Mouse (Mus musculus) skeletal muscle tissue, adult 2 months (tissue): ENCODE results near the gene Trappc10.

Source experiments
- DNase-seq: peaks from one replicate; pipeline ENCODE4 v3.0.0-alpha.2; 2012; ENCODE audit warnings: low read depth, low spot score

Gene Trappc10

GRCm38 (mm10) chr10:78244438-78245224, at the start of gene Trappc10:
Gene Trappc10, minus strand, starts transcription at chr10:78244641.
- DNase-seq = peak; percentile 79

DNA sequence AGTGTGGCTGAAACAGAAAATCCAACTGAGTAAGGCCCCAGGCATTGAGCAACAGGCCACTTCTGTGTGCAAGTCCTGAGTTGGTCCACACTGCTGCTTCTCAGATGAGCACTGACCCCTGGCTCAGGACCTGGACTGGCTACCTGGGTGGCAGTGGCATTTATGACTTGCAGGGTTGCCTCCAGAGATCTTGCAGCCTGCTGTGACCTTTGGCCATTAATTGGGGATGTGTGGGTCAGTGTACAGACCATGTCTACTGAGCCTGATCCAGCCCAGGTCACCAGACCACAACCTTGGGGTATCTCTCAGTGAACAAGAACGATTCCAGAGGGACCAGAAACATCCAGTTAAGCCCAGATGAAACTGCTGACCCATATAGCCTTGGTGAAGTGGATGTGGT, 49.1 kb upstream of the Trappc10 start:
- DNase-seq = no peak

GRCm38 (mm10) chr10:78292381-78292780, 47.9 kb upstream of the Trappc10 start:
- DNase-seq = no peak

DNA sequence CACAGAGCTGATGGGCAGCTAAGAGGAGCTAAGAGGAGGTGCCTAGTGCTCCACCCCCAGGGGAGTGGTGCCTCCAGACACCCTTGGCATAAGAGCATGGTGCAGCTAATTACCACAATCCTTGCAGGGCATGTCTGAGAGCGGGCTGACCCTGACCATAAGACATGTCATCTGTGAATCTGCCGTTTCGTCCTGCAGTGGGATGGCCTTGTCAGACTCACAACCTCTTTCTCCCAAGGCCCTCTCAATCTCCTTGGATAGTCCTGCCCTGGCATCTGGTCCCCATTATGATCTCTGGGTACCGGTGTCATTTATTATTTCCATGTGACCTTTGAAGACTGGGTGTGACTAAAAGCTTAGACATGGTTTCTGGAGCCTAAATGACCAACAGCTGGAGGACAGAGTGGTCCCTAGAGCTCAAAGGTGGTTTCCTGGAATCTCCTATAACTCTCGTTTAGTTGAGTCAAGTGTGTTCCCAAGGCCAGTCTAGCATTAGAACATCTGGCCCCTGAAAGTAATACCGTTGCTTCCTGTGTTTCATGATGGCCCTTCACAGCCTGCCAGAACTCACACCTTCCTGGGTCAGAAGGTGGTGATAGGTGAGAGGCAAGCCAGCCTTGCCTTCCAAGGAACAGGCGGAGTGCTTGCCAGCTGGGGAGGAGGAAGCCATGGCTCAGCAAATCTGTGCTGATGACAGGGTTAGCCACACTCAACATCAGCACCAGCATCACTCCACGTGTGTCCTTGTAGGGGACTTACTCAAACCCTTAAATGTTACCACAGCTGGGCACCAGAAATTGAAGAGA, 46.5 kb upstream of the Trappc10 start:
- no peak for DNase-seq

DNA sequence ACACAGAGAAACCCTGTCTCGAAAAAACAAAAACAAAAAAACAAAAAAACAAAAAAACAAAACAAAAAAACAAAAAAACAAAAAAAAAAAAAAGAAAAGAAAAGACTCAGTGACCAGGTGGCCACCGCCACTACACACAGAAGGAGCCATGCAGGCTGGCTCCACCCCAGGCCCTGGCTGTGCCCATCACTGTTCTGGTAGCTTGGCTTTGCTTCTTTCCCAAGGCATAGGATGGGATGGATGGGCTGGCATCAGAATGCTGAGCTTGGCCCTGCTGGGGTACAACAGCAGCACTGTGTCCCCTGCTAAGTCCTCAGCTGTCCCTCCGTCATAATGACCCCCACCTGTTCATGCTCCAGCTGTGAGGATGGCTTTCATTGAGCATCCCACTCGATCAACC, 44.5 kb upstream of the Trappc10 start:
- no peak for DNase-seq

- no peak for DNase-seq
Measured at GRCm38 (mm10) chr10:78288135-78288534, 43.7 kb upstream of the Trappc10 start.

DNA sequence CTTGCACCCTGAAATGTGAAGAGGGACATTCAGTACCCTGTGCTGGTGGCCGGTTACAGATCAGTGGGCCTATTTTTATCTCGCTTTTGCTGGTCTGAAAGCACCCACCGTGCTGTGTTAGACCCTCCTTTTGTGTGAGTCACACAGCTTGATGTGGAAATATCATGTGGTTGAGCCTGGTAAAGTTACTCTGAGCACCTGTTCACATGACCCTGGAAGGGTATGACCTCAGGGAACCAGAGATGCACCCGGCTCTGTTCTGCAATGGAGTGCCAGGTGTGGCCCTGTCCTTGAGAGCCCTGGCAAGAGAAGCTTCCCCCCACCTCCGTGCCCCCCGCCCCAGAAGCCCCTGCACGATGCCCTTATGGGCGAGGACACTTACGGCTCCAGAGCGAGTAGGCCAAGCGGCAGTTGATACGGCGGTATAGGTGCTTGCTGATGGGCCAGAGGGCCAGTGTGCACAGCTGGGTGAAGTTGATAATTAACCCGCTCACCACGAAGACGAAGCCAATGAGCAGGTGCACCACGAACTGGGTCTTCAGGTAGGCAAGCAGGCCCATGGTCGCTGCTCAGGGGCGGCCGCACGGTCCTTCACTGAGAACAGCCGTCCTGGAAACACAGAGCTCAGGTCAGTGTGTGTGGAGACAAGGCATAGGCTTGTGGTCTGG, 43.2 kb upstream of the Trappc10 start:
- peak; percentile 30 for DNase-seq

DNA sequence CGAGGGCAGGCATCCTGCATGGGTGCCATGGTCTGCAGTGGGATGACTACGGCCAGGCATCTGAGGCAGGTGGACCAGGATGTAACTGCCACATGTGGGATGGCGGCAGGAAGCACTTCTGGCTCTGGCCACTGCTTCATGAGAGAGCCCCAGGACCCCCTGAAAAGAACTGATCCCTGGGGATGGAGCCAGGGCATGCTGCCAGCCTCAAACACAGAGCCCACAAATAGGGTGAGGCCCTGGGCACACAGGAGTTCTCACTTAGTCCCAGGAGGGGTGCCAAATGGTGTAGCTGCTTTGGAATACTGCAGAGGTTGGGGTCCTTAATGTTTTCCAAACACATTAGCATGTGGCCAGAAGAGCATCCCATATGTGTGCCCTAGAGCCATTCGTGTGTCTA, 41.5 kb upstream of the Trappc10 start:
- no peak for DNase-seq

- DNase-seq = no peak
Measured at GRCm38 (mm10) chr10:78285409-78285808, 41.0 kb upstream of the Trappc10 start.

GRCm38 (mm10) chr10:78284812-78285211, 40.4 kb upstream of the Trappc10 start:
- no peak for DNase-seq

DNA sequence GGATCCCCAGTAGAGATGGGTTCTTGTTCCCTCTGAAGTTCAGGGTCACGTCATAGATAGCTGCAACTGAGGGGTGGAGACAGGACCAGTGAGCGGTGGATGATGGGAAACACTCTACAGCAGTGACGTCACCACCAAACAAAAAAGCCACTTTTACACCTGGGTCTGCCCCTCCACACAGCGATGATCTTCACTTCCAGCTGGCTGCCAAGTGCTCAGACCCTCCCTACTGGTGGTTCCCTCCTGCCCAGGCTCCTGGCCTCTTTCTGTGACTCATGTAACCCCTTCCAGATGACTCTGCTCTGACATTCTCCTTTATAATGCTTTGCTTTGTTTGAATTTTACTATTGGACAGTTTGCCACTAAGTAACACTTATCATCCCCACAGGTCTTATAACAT, 38.0 kb upstream of the Trappc10 start:
- no peak for DNase-seq

GRCm38 (mm10) chr10:78280486-78280885, 36.0 kb upstream of the Trappc10 start:
- DNase-seq = no peak

GRCm38 (mm10) chr10:78279210-78279609, 34.8 kb upstream of the Trappc10 start:
- DNase-seq = peak; percentile 52

- no peak for DNase-seq
Measured at GRCm38 (mm10) chr10:78277835-78278234, 33.4 kb upstream of the Trappc10 start.

DNA sequence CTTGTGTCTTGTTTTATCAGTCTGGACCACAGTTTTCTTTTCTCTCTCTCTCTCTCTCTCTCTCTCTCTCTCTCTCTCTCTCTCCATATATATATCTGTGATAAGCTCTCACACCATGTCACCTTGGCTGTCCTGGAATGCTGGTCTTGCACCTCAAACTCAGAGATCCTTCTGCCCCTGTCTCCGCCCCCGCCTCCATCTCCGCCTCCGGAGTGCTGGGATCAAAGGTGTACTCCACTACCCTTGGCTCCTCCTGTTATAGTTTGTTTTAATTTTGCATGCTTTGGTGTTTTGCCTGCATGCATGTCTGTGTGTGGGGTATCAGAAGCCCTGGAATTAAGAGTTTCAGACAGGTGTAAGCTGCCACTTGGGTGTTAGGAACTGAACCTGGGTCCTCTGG, 31.8 kb upstream of the Trappc10 start:
- no peak for DNase-seq

- no peak for DNase-seq
Measured at GRCm38 (mm10) chr10:78272932-78273331, 28.5 kb upstream of the Trappc10 start.

DNA sequence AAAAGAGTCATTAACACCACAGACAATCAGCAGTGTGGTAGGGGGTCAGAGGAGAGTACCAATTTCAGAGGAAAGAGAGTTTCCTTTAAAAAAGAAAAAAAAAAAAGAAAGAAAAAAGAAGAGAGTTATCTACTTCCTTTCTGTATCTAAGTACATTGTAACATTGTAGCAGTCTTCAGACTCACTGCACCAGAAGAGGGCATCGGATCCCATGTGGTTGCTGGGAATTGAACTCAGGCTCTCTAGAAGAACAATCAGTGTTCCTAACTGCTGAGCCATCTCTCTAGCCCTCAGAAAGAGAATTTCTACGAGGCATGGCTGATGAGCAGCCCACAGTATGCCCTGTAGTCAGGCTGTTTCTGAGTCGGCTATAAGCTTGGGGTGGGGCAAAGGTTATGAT, 21.4 kb upstream of the Trappc10 start:
- no peak for DNase-seq

DNA sequence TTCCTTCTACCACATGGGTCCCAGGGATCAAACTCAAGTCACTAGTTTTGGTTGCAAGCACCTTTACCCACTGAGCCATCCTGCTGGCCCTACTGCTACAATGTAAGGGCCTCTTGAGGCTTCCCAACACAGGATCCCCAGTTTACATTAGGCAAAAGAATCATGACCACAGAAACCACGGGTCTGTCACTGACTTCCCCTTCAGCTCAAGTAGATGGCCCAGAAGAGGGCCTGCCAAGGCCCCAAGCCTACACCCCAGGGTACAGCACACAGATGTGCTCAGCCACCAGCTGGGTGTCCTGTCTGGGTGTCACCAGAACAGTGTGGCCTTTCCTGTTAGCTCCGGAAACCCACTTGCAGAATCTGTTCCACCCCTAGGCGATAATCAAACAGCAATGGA, 20.3 kb upstream of the Trappc10 start:
- DNase-seq = peak; percentile 42

GRCm38 (mm10) chr10:78260916-78261650, 16.6 kb upstream of the Trappc10 start:
- peak; percentile 87 for DNase-seq

- DNase-seq = no peak
Measured at GRCm38 (mm10) chr10:78260322-78260721, 15.9 kb upstream of the Trappc10 start.

GRCm38 (mm10) chr10:78259702-78260101, 15.3 kb upstream of the Trappc10 start:
- no peak for DNase-seq

- no peak for DNase-seq
Measured at GRCm38 (mm10) chr10:78259230-78259629, 14.8 kb upstream of the Trappc10 start.
